ENCODE assay signal across 33 mouse cellular contexts in the genomic region with DNA sequence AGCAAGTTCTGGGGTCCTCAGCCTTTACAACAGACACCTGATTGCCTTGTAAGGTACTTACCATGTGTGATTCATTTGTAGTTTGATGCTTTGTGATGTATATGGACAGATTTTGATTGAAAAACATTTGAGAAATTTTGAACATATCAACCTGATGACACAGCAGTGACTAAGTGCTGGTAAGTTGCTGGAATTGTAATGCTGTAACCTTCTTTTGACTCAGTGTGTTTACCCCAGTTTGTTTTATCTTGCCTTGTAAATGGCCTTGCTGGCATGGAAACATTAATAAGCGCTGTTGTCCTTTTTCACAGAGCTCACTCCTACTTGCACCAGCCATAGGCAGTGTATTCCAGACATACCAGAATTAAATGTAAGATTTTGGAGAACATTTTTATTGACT. TPM values are rescaled to one million over a fixed set of nuclear protein-coding genes. Genes with fewer than 3 reads are reported as not detected.
DNase-seq lines count a peak whose midpoint lies in the region; ATAC-seq lines count a peak whose summit lies in the region.
"Had no signal": no experiment of that assay in that cellular context is flagged by ENCODE, and none has a peak within 500 bp of the region (broad histone marks: within the 10 kb centered on the region; RNA-seq: fewer than 3 reads in every experiment).

No protein-coding gene starts in this region.

- H3K4me1 ChIP-seq in hindbrain, embryonic 11.5 days (replicated peaks; ENCODE audit: control insufficient read depth, insufficient read depth, low read length) = no peaks in the 10 kb centered on the region; the same call in 1 of the 2 replicates

- DNase-seq in adrenal gland, postnatal 14 days = peak; percentile 23
- no peak for DNase-seq in adrenal gland, postnatal 4 days (ENCODE audit: low spot score in 2 of 2)
- DNase-seq in 3T3-L1 (ENCODE audit: low read depth, low spot score) = peak; percentile 62
- DNase-seq in Muller cell, postnatal 12 days (ENCODE audit: inconsistent ontology term) = peak; percentile 40
- DNase-seq in hindbrain, embryonic 11.5 days (ENCODE audit: low spot score) = no peak
- no peak for DNase-seq in embryo, embryonic 10 days (ENCODE audit: low spot score)
- DNase-seq: cerebellum, adult 11 months; cerebellum, adult 2 months; cerebellum, adult 9-11 months; cerebellum, postnatal 36 days; forebrain, postnatal 0 days; gastrocnemius, adult 2 months; gastrocnemius, postnatal 14 days; heart, adult 18-20 months; heart, postnatal 14 days; heart, postnatal 4 days had no signal

- no peak for ATAC-seq in hindbrain, embryonic 11.5 days (ENCODE audit: low FRiP score)
- ATAC-seq: forebrain, embryonic 14.5 days; forebrain, postnatal 0 days; intestine, postnatal 0 days had no signal

- H3K27ac ChIP-seq in hindbrain, embryonic 11.5 days (ENCODE audit: low read depth, low read length) = no peak overlapping the region
- H3K27ac ChIP-seq: gastrocnemius, adult 2 months; heart, embryonic 10.5 days; heart, embryonic 13.5 days; hindbrain, embryonic 12.5 days; hindbrain, embryonic 15.5 days had no signal

- H3K4me2 ChIP-seq in hindbrain, embryonic 11.5 days (replicated peaks; ENCODE audit: low read depth, low read length) = no peak overlapping the region
- H3K4me2 ChIP-seq: heart, embryonic 13.5 days; hindbrain, embryonic 12.5 days; hindbrain, embryonic 15.5 days had no signal

- no peak overlapping the region for H3K4me3 ChIP-seq in hindbrain, embryonic 11.5 days (ENCODE audit: low read depth, low read length)
- H3K4me3 ChIP-seq: gastrocnemius, adult 2 months; heart, embryonic 10.5 days; heart, embryonic 13.5 days; hindbrain, embryonic 12.5 days; hindbrain, embryonic 15.5 days had no signal

- no peaks in the 10 kb centered on the region for H3K27me3 ChIP-seq in hindbrain, embryonic 11.5 days (ENCODE audit: control insufficient read depth, insufficient read depth, low read length)
- H3K27me3 ChIP-seq: heart, embryonic 13.5 days; hindbrain, embryonic 12.5 days; hindbrain, embryonic 15.5 days had no signal

- 94% methylated on average over 1 of the region's 1 CpGs for WGBS in hindbrain, embryonic 11.5 days

- H3K9ac ChIP-seq in hindbrain, embryonic 11.5 days (ENCODE audit: low read depth, low read length) = no peak overlapping the region
- H3K9ac ChIP-seq: forebrain, postnatal 0 days; heart, embryonic 13.5 days; hindbrain, embryonic 12.5 days; hindbrain, embryonic 15.5 days had no signal

- H3K36me3 ChIP-seq in hindbrain, embryonic 11.5 days (ENCODE audit: control insufficient read depth, insufficient read depth, low read length) = no peaks in the 10 kb centered on the region
- H3K36me3 ChIP-seq: heart, embryonic 10.5 days; heart, embryonic 13.5 days; hindbrain, embryonic 12.5 days; hindbrain, embryonic 15.5 days had no signal

- no peaks in the 10 kb centered on the region for H3K9me3 ChIP-seq in hindbrain, embryonic 11.5 days (ENCODE audit: control insufficient read depth, low read length)
- H3K9me3 ChIP-seq: heart, embryonic 10.5 days; heart, embryonic 13.5 days; hindbrain, embryonic 12.5 days; hindbrain, embryonic 15.5 days had no signal

RNA-seq across cellular contexts. Expression of gene Gm17571, which starts 14.4 kb away (rescaled TPM):
- not detected in 2 replicates for total RNA-seq in adrenal gland, postnatal 14 days (2021)
- total RNA-seq in adrenal gland, postnatal 4 days (2021) = not detected
- not detected in 2 replicates for polyA plus RNA-seq in hindbrain, embryonic 11.5 days (2014; fragmentation: Nextera tagmentation; extraction: Ambion mirVana)
- total RNA-seq: adrenal gland, postnatal 36 days; ES-E14; forebrain, postnatal 0 days; gastrocnemius, adult 2 months; gastrocnemius, postnatal 14 days; gastrocnemius, postnatal 4 days; heart, adult 18-20 months; heart, postnatal 14 days; heart, postnatal 4 days had no signal
- polyA plus RNA-seq: cerebellum, adult 2 months; cortical plate, adult 2 months; embryonic facial prominence, embryonic 11.5 days; embryonic facial prominence, embryonic 14.5 days; forebrain, embryonic 11.5 days; forebrain, embryonic 14.5 days; forebrain, postnatal 0 days; frontal cortex, adult 2 months; heart, embryonic 10.5 days; heart, embryonic 13.5 days; heart, embryonic 16.5 days; hindbrain, embryonic 12.5 days; hindbrain, embryonic 15.5 days; intestine, embryonic 14.5 days; intestine, postnatal 0 days; kidney, adult 2 months had no signal

Comparison
In these comparisons a context has a peak if more than half of its experiments do, and no peak if none do; other contexts are left out.
1. DNase-seq: peak in adrenal gland, postnatal 14 days (single experiment), 3T3-L1 (single experiment) and Muller cell, postnatal 12 days (single experiment); none in adrenal gland, postnatal 4 days (0 of 2), hindbrain, embryonic 11.5 days (single experiment) and embryo, embryonic 10 days (single experiment).